Mouse (Mus musculus): Measurements from ENCODE around the gene Olfr1302. TPM values are rescaled to one million over a fixed set of nuclear protein-coding genes. Genes with fewer than 3 reads are reported as not detected.

Gene Olfr1302
- polyA plus RNA-seq (2012; rRNA removed) = not detected in 2 replicates

GRCm38 (mm10) chr2:111777129-111777528, at the start of gene Olfr1302:
Gene Olfr1302, plus strand, starts transcription at chr2:111777429.
- no peak for DNase-seq (ENCODE audit: low read depth)

- DNase-seq (ENCODE audit: low read depth) = no peak
Measured at GRCm38 (mm10) chr2:111750706-111751105, 26.5 kb upstream of the Olfr1302 start, which contains the start of gene Olfr1301. Gene Olfr1301, plus strand, starts transcription at chr2:111751006.

- no peak for DNase-seq (ENCODE audit: low read depth)
Measured at GRCm38 (mm10) chr2:111812936-111813335, 35.7 kb downstream of the Olfr1302 start.

GRCm38 (mm10) chr2:111820240-111820639, 43.0 kb downstream of the Olfr1302 start, which contains the start of gene Olfr1303:
Gene Olfr1303, minus strand, starts transcription at chr2:111820340.
- DNase-seq (ENCODE audit: low read depth) = no peak

Other genes with a start within 250 kb of the Olfr1302 start
- gene Olfr1294, start 237.1 kb upstream of the Olfr1302 start, polyA plus RNA-seq (2012; rRNA removed) = not detected in 2 replicates
- gene Olfr1295, start 207.7 kb upstream of the Olfr1302 start, polyA plus RNA-seq (2012; rRNA removed) = not detected in 2 replicates
- not detected in 2 replicates for gene Olfr1297, start 150.9 kb upstream of the Olfr1302 start, polyA plus RNA-seq (2012; rRNA removed)
- not detected in 2 replicates for gene Olfr1298, start 128.2 kb upstream of the Olfr1302 start, polyA plus RNA-seq (2012; rRNA removed)
- not detected in 2 replicates for gene Olfr1299, start 116.0 kb upstream of the Olfr1302 start, polyA plus RNA-seq (2012; rRNA removed)
- gene Olfr1301, start 26.4 kb upstream of the Olfr1302 start, polyA plus RNA-seq (2012; rRNA removed) = not detected in 2 replicates
- not detected in 2 replicates for gene Olfr1303, start 42.9 kb downstream of the Olfr1302 start, polyA plus RNA-seq (2012; rRNA removed)
- gene Olfr1305, start 99.7 kb downstream of the Olfr1302 start, polyA plus RNA-seq (2012; rRNA removed) = not detected in 2 replicates
- gene Olfr1306, start 138.8 kb downstream of the Olfr1302 start, polyA plus RNA-seq (2012; rRNA removed) = not detected in 2 replicates
- not detected in 2 replicates for gene Olfr1307, start 172.0 kb downstream of the Olfr1302 start, polyA plus RNA-seq (2012; rRNA removed)
- gene Olfr1308, start 187.5 kb downstream of the Olfr1302 start, polyA plus RNA-seq (2012; rRNA removed) = not detected in 2 replicates
- not detected in 2 replicates for gene Olfr1309, start 212.9 kb downstream of the Olfr1302 start, polyA plus RNA-seq (2012; rRNA removed)
- gene Olfr1310, start 235.3 kb downstream of the Olfr1302 start, polyA plus RNA-seq (2012; rRNA removed) = not detected in 2 replicates
- not detected in 2 replicates for gene Olfr1311, start 247.0 kb downstream of the Olfr1302 start, polyA plus RNA-seq (2012; rRNA removed)